Mouse (Mus musculus) olfactory bulb, adult 2 months (tissue): ENCODE data around the gene Dhcr24.

Experiments
- CTCF ChIP-seq: fragments of 200-500 bp; IDR thresholded peaks from 2 replicates; pipeline ENCODE4 v1.5.1; 2012; ENCODE audit warnings: low read depth, mild to moderate bottlenecking, low read length, moderate library complexity; ENCODE audit not compliant: insufficient read depth
- POLR2A ChIP-seq: fragments of 200-500 bp; IDR thresholded peaks from 2 replicates; pipeline ENCODE4 v1.6.1; 2012; ENCODE audit warnings: mild to moderate bottlenecking, low read depth, low read length, moderate library complexity; ENCODE audit not compliant: insufficient read depth

GRCm38 (mm10) chr4:106581865-106582204 lies 21.0 kb downstream of the Dhcr24 start:
- TF ChIP-seq CTCF (no peak), POLR2A (no peak)
